In the genomic region with DNA sequence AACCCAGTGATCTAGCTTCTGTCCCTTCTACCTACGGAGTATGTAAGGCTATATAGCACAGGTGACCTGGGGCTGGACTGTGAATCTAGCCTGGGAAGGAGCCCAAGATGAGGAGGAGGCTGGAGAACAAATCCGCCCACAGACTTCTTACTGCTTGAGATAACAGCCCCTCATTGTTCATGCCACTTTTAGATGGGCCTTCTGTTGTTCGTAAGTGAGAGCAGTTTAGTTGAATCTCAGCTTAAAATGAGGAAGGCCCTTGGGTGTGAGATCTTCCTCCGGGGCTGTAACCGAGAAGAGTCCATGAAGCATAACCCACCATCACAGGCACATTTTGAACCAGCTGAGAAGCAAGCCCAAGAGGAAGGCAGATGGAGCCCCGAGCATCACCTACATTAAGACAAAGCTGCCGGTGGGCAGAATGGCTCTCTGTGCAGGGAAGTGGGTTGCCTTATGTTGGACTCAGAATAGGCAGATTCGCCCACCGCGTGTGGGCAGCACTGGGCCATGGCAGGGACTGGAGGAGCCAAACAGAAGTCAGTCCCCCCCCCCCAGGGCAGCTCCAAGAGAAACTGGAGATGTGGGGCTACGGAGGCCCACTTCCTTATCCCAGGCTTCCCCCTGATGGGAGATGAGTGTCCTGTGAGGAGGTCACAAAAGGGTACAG, we compare ENCODE assay signal across 27 mouse cellular contexts. TPM values are rescaled to one million over a fixed set of nuclear protein-coding genes. Genes with fewer than 3 reads are reported as not detected.
A peak's percentile ranks its signal among the peaks of the same experiment; 100 is the strongest.
DNase-seq lines count a peak whose midpoint lies in the region; ATAC-seq lines count a peak whose summit lies in the region.
"Had no signal": no experiment of that assay in that cellular context is flagged by ENCODE, and none has a peak within 500 bp of the region (broad histone marks: within the 10 kb centered on the region; RNA-seq: fewer than 3 reads in every experiment).

No protein-coding gene starts in this region.

- 85% methylated on average over 11 of the region's 11 CpGs for WGBS in midbrain, embryonic 11.5 days
- WGBS in midbrain, embryonic 13.5 days, result 89% methylated on average over 11 of the region's 11 CpGs
- WGBS in intestine, embryonic 16.5 days, result 76% methylated on average over 11 of the region's 11 CpGs

- intact Hi-C loops in heart, postnatal 36 days (cut with DNase I), result no loop called here

- no peaks in the 10 kb centered on the region for H3K36me3 ChIP-seq in midbrain, embryonic 11.5 days (ENCODE audit: control insufficient read depth, insufficient read depth, low read length)
- no peaks in the 10 kb centered on the region for H3K36me3 ChIP-seq in midbrain, embryonic 13.5 days
- H3K36me3 ChIP-seq in intestine, embryonic 16.5 days (ENCODE audit: control insufficient read depth, insufficient read depth, low read length), result no peaks in the 10 kb centered on the region
- H3K36me3 ChIP-seq: embryonic facial prominence, embryonic 12.5 days; heart, embryonic 10.5 days; hindbrain, embryonic 15.5 days; midbrain, embryonic 15.5 days; neural tube, embryonic 15.5 days had no signal

- no peak for ATAC-seq in midbrain, embryonic 11.5 days (ENCODE audit: low FRiP score)
- no peak for ATAC-seq in midbrain, embryonic 13.5 days
- no peak for ATAC-seq in intestine, embryonic 16.5 days
- ATAC-seq: forebrain, embryonic 14.5 days; intestine, postnatal 0 days; midbrain, embryonic 15.5 days had no signal

- no peak overlapping the region for H3K4me2 ChIP-seq in midbrain, embryonic 11.5 days
- no peak overlapping the region for H3K4me2 ChIP-seq in midbrain, embryonic 13.5 days (replicated peaks)
- H3K4me2 ChIP-seq in intestine, embryonic 16.5 days (ENCODE audit: low read depth, low read length), result no peak overlapping the region
- H3K4me2 ChIP-seq: embryonic facial prominence, embryonic 12.5 days; hindbrain, embryonic 15.5 days; liver, embryonic 11.5 days; midbrain, embryonic 15.5 days; neural tube, embryonic 15.5 days had no signal

- no peaks in the 10 kb centered on the region for H3K9me3 ChIP-seq in midbrain, embryonic 11.5 days (ENCODE audit: control insufficient read depth, low read length)
- no peaks in the 10 kb centered on the region for H3K9me3 ChIP-seq in midbrain, embryonic 13.5 days
- H3K9me3 ChIP-seq in intestine, embryonic 16.5 days (ENCODE audit: control insufficient read depth, low read length), result no peaks in the 10 kb centered on the region
- H3K9me3 ChIP-seq: embryonic facial prominence, embryonic 12.5 days; heart, embryonic 10.5 days; hindbrain, embryonic 15.5 days; midbrain, embryonic 15.5 days; neural tube, embryonic 15.5 days had no signal

- no peaks in the 10 kb centered on the region for H3K27me3 ChIP-seq in midbrain, embryonic 11.5 days (ENCODE audit: control insufficient read depth, insufficient read depth, low read length)
- no peaks in the 10 kb centered on the region for H3K27me3 ChIP-seq in midbrain, embryonic 13.5 days
- H3K27me3 ChIP-seq in intestine, embryonic 16.5 days (replicated peaks; ENCODE audit: control insufficient read depth, insufficient read depth, low read length), result no peaks in the 10 kb centered on the region
- H3K27me3 ChIP-seq: embryonic facial prominence, embryonic 12.5 days; hindbrain, embryonic 15.5 days; midbrain, embryonic 15.5 days; neural tube, embryonic 15.5 days had no signal

- no peak overlapping the region for H3K27ac ChIP-seq in midbrain, embryonic 11.5 days (ENCODE audit: low read depth, low read length)
- no peak overlapping the region for H3K27ac ChIP-seq in midbrain, embryonic 13.5 days
- H3K27ac ChIP-seq in intestine, embryonic 16.5 days (ENCODE audit: low read length), result no peak overlapping the region
- H3K27ac ChIP-seq: embryonic facial prominence, embryonic 12.5 days; gastrocnemius, adult 2 months; heart, embryonic 10.5 days; hindbrain, embryonic 15.5 days; macrophage; midbrain, embryonic 15.5 days; neural tube, embryonic 15.5 days had no signal

- no peak overlapping the region for H3K4me3 ChIP-seq in midbrain, embryonic 11.5 days (ENCODE audit: low read depth, low read length)
- H3K4me3 ChIP-seq in midbrain, embryonic 13.5 days (replicated peaks), result no peak overlapping the region
- no peak overlapping the region for H3K4me3 ChIP-seq in intestine, embryonic 16.5 days (ENCODE audit: low read length)
- H3K4me3 ChIP-seq: embryonic facial prominence, embryonic 12.5 days; erythroblast, embryonic 14.5 days; gastrocnemius, adult 2 months; heart, embryonic 10.5 days; hindbrain, embryonic 15.5 days; midbrain, embryonic 15.5 days; myocyte; neural tube, embryonic 15.5 days had no signal

- peak; percentile 75 for DNase-seq in midbrain, embryonic 11.5 days (ENCODE audit: low spot score, missing footprints)
- DNase-seq in left cerebral cortex, adult 18-20 months (ENCODE audit: low spot score in 2 of 2), result peak; percentile 42 to 77
- peak; percentile 60 to 61 for DNase-seq in right cerebral cortex, adult 2 months (ENCODE audit: low spot score in 2 of 2)
- no peak for DNase-seq in lung, postnatal 10 days
- DNase-seq in heart, postnatal 36 days, result no peak
- DNase-seq: cerebellum, adult 8-10 months; gastrocnemius, adult 2 months; kidney, postnatal 10 days; lung, adult 2 months; spleen, adult 18-20 months; thymus, postnatal 4 days had no signal

- H3K9ac ChIP-seq in midbrain, embryonic 11.5 days (ENCODE audit: low read length), result no peak overlapping the region
- no peak overlapping the region for H3K9ac ChIP-seq in midbrain, embryonic 13.5 days (replicated peaks)
- no peak overlapping the region for H3K9ac ChIP-seq in intestine, embryonic 16.5 days (ENCODE audit: low read depth, low read length)
- H3K9ac ChIP-seq: embryonic facial prominence, embryonic 12.5 days; hindbrain, embryonic 15.5 days; midbrain, embryonic 15.5 days; neural tube, embryonic 15.5 days had no signal

- no peaks in the 10 kb centered on the region for H3K4me1 ChIP-seq in midbrain, embryonic 11.5 days (ENCODE audit: control insufficient read depth, insufficient read depth, low read length)
- H3K4me1 ChIP-seq in midbrain, embryonic 13.5 days (replicated peaks), result 0 out of 2 replicates have a peak, but pooled peaks cover 3% of the 10 kb centered on the region
- no peaks in the 10 kb centered on the region for H3K4me1 ChIP-seq in intestine, embryonic 16.5 days (ENCODE audit: control insufficient read depth, insufficient read depth, low read length)
- H3K4me1 ChIP-seq: embryonic facial prominence, embryonic 12.5 days; heart, embryonic 10.5 days; midbrain, embryonic 15.5 days had no signal

RNA-seq across cellular contexts. Expression of a gene that starts 24.4 kb away (rescaled TPM):
- 0.15 and 0.28 TPM in 2 replicates for polyA plus RNA-seq in midbrain, embryonic 11.5 days (2014; fragmentation: Nextera tagmentation; extraction: Ambion mirVana)
- 0.63 and 0.82 TPM in 2 replicates for polyA plus RNA-seq in midbrain, embryonic 13.5 days (2015; fragmentation: Nextera tagmentation; extraction: Ambion mirVana)
- 1 to 10 TPM; 4.2 to 4.6 TPM for total RNA-seq in left cerebral cortex, adult 18-20 months (2021)
- 0.11 and 0.23 TPM in 2 replicates for polyA plus RNA-seq in intestine, embryonic 16.5 days (2015; fragmentation: Nextera tagmentation; extraction: Ambion mirVana)
- total RNA-seq in heart, postnatal 36 days (2021), result not detected
- total RNA-seq: adrenal gland, adult 18-20 months; common myeloid progenitor, adult 5-6 weeks; gastrocnemius, adult 2 months had no signal
- polyA plus RNA-seq: erythroblast, embryonic 14.5 days; heart, postnatal 0 days; liver, embryonic 11.5 days; macrophage; myocyte had no signal

Comparison
In these comparisons a context has a peak if more than half of its experiments do, and no peak if none do; other contexts are left out.
1. DNase-seq: peak in midbrain, embryonic 11.5 days (single experiment), left cerebral cortex, adult 18-20 months (2 of 2) and right cerebral cortex, adult 2 months (2 of 2); none in lung, postnatal 10 days (single experiment) and heart, postnatal 36 days (0 of 2).